Mouse (Mus musculus) olfactory bulb, adult 2 months (tissue): ENCODE measurements at regions not wholly inside any gene's neighbourhood (a gene's known extent, or its start where the extent isn't known, plus 50 kb on each side); places are given as distances from the start of the nearest gene placed in this dataset.

Experiments used
- CTCF ChIP-seq: fragments of 200-500 bp; IDR thresholded peaks from 2 replicates; pipeline ENCODE4 v1.5.1; 2012; ENCODE audit warnings: low read depth, mild to moderate bottlenecking, low read length, moderate library complexity; ENCODE audit not compliant: insufficient read depth
- POLR2A ChIP-seq: fragments of 200-500 bp; IDR thresholded peaks from 2 replicates; pipeline ENCODE4 v1.6.1; 2012; ENCODE audit warnings: mild to moderate bottlenecking, low read depth, low read length, moderate library complexity; ENCODE audit not compliant: insufficient read depth

DNA sequence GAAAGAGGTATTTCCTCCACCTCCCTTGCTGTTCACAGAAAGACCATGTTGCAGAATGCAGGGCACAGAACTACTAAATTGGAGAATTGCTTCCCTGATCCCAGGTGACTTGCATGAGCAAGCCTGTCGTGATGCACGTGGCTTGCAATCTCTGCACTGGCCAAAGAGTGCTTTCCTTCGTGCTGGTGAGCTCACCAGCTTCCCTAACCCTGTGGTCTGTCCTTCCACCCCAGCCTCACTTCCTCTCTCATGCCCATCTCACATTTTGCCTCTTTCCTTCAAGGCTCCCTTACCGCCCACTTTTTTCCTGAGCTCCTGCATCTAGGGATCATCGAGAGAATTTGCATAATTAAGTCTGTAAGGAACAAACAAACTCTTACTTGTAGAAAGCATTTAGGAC lies 102.7 kb upstream of the Zeb2 start:
- TF ChIP-seq POLR2A (no peak), CTCF (no peak)
